Mouse (Mus musculus) E14TG2a.4 (cell line): ENCODE results near the gene Faap24.

Experiments used
- CTCF ChIP-seq: conservative IDR thresholded peaks from 2 replicates; pipeline ENCODE4 v1.5.1; 2014; ENCODE audit warnings: low read length
- NANOG ChIP-seq: IDR thresholded peaks from 2 replicates; pipeline ENCODE4 v1.6.1; 2014; ENCODE audit warnings: borderline replicate concordance, low read length, mixed read lengths

DNA sequence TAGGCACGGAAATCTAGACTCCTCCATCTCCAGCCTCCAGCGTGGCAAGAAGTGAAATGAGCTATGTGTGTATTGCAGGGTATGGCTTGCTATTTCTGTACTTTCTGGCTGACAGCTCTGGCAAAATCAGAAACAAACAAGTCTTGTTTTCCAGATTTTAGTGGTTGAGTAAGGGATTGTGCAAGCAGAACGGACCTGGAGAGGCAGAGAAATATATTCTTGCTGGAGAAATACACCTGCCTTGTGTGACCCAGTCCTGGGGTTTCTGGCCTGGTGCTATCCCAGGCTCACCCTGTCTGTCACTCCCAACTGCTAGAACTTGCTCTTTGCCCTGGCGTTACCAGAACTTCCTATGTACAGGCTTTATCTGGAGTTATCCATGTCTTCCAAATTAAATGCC lies 54.1 kb downstream of the Faap24 start:
- no peak for TF ChIP-seq CTCF
- no peak for TF ChIP-seq NANOG
